Mouse (Mus musculus) kidney, embryonic 15.5 days (tissue): Measurements from ENCODE around the gene Ppp1r15a. TPM values are rescaled to one million over a fixed set of nuclear protein-coding genes. Genes with fewer than 3 reads are reported as not detected.
A peak's percentile ranks its signal among the peaks of the same experiment; 100 is the strongest.

ENCODE experiments used
- ATAC-seq: fragments of 200-750 bp; cut with Nextera tagmentation; replicated peaks from 2 replicates; pipeline ENCODE4 v1.8.0; 2017; ENCODE audit warnings: moderate TSS enrichment; ENCODE audit not compliant: low FRiP score
- H3K27ac ChIP-seq: fragments of 300-500 bp; sonication (generic); 2 replicates; pipeline ENCODE4 v1.5.1; 2015; ENCODE audit warnings: mild to moderate bottlenecking, inconsistent platforms
- H3K27me3 ChIP-seq: fragments of 300-500 bp; sonication (generic); 2 replicates; pipeline ENCODE4 v1.6.1; 2015; ENCODE audit warnings: inconsistent platforms
- H3K36me3 ChIP-seq: fragments of 300-500 bp; sonication (generic); 2 replicates; pipeline ENCODE4 v1.6.1; 2015; ENCODE audit warnings: inconsistent platforms
- H3K4me1 ChIP-seq: fragments of 300-500 bp; sonication (generic); 2 replicates; pipeline ENCODE4 v1.6.1; 2015; ENCODE audit warnings: inconsistent platforms
- H3K4me2 ChIP-seq: fragments of 300-500 bp; sonication (generic); 2 replicates; pipeline ENCODE4 v1.6.1; 2015; ENCODE audit warnings: moderate library complexity, mild to moderate bottlenecking, inconsistent platforms
- H3K4me3 ChIP-seq: fragments of 300-500 bp; sonication (generic); replicated peaks from 2 replicates; pipeline ENCODE4 v1.5.1; 2015; ENCODE audit warnings: mild to moderate bottlenecking, inconsistent platforms
- H3K9ac ChIP-seq: fragments of 300-500 bp; sonication (generic); 2 replicates; pipeline ENCODE4 v1.6.1; 2015; ENCODE audit warnings: mild to moderate bottlenecking, inconsistent platforms
- H3K9me3 ChIP-seq: fragments of 300-500 bp; sonication (generic); replicated peaks from 2 replicates; pipeline ENCODE4 v1.6.1; 2016; ENCODE audit warnings: inconsistent platforms
- WGBS: fragments of 180-500 bp; shearing (Covaris S2); methylation state at CpG from one replicate; pipeline ENCODE4 v1.1.7; 2015; ENCODE audit warnings: mixed read lengths; 5-methylcytosine and 5-hydroxymethylcytosine counted together
- polyA plus RNA-seq: library from polyadenylated mRNA; unstranded; fragments of >200 nt; fragmentation: Nextera tagmentation; extraction: Ambion mirVana; gene quantifications from 2 replicates; pipeline ENCODE4 v1.2.1, GENCODE M21; 2015

The Ppp1r15a gene
- polyA plus RNA-seq = 18.6 and 24.7 TPM in 2 replicates

GRCm38 (mm10) chr7:45525809-45526473 is at the start of gene Ppp1r15a, which contains the start of gene Plekha4:
Ppp1r15a (minus strand) TSS chr7:45526268.
Plekha4 (plus strand) TSS chr7:45526330.
- Histone ChIP-seq H3K27me3 (no peaks in the 10 kb centered on the region), H3K36me3 (peaks cover 14% of the 10 kb centered on the region), H3K4me1 (peaks cover 68% of the 10 kb centered on the region), H3K9me3 (no peaks in the 10 kb centered on the region), H3K9ac (peak within 1 kb of the TSS; percentile 83), H3K27ac (peak within 1 kb of the TSS; percentile 83), H3K4me2 (peak within 1 kb of the TSS; percentile 80), H3K4me3 (peak within 1 kb of the TSS; percentile 79)
- peak; percentile 78 for ATAC-seq
- under 1% methylated on average over 54 of the region's 54 CpGs for WGBS

- H3K9me3 ChIP-seq = no peaks in the 10 kb centered on the region
- H3K4me1 ChIP-seq = peaks cover 63% of the 10 kb centered on the region
- peak overlapping the region; percentile 86 for H3K27ac ChIP-seq
- peak; percentile 71 for ATAC-seq
- peaks cover 34% of the 10 kb centered on the region for H3K36me3 ChIP-seq
- peak overlapping the region; percentile 43 for H3K4me2 ChIP-seq
- H3K4me3 ChIP-seq = peak overlapping the region; percentile 30
- H3K27me3 ChIP-seq = no peaks in the 10 kb centered on the region
- peak overlapping the region; percentile 19 for H3K9ac ChIP-seq
- WGBS = 52% methylated on average over 15 of the region's 15 CpGs
Measured at GRCm38 (mm10) chr7:45574472-45575379, 48.7 kb upstream of the Ppp1r15a start.

- Histone ChIP-seq H3K9ac (peak overlapping the region; percentile 4; the same call in 1 of the 2 replicates), H3K27ac (peak overlapping the region; percentile 86), H3K4me2 (peak overlapping the region; percentile 43), H3K4me1 (peaks cover 70% of the 10 kb centered on the region), H3K4me3 (peak overlapping the region; percentile 30), H3K27me3 (no peaks in the 10 kb centered on the region), H3K36me3 (peaks cover 31% of the 10 kb centered on the region), H3K9me3 (no peaks in the 10 kb centered on the region)
- no peak for ATAC-seq
- WGBS = 53% methylated on average over 8 of the region's 8 CpGs
Measured at GRCm38 (mm10) chr7:45573954-45574353, 47.9 kb upstream of the Ppp1r15a start.

- Histone ChIP-seq H3K27ac (0 out of 2 replicates have a peak overlapping the region, but pooled peaks have one; percentile 93), H3K36me3 (peaks cover 12% of the 10 kb centered on the region), H3K9me3 (no peaks in the 10 kb centered on the region), H3K4me2 (peak overlapping the region; percentile 76), H3K4me1 (peaks cover 88% of the 10 kb centered on the region), H3K4me3 (no peak overlapping the region), H3K9ac (0 out of 2 replicates have a peak overlapping the region, but pooled peaks have one; percentile 8), H3K27me3 (no peaks in the 10 kb centered on the region)
- no peak for ATAC-seq
- 57% methylated on average over 1 of the region's 1 CpGs for WGBS
Measured at GRCm38 (mm10) chr7:45571966-45572365, 45.9 kb upstream of the Ppp1r15a start.

GRCm38 (mm10) chr7:45570103-45570741 is 44.2 kb upstream of the Ppp1r15a start, which contains the start of gene Bcat2:
Bcat2 (plus strand) TSS chr7:45570153.
- peak; percentile 63 for ATAC-seq
- Histone ChIP-seq H3K36me3 (no peaks in the 10 kb centered on the region), H3K27ac (peak within 1 kb of the TSS; percentile 93), H3K4me2 (peak within 1 kb of the TSS; percentile 76), H3K27me3 (no peaks in the 10 kb centered on the region), H3K9me3 (no peaks in the 10 kb centered on the region), H3K9ac (peak within 1 kb of the TSS; percentile 74), H3K4me3 (peak within 1 kb of the TSS; percentile 64), H3K4me1 (peaks cover 83% of the 10 kb centered on the region)
- 1% methylated on average over 40 of the region's 42 CpGs for WGBS

GRCm38 (mm10) chr7:45568601-45569473 is 42.8 kb upstream of the Ppp1r15a start:
- WGBS = 81% methylated on average over 10 of the region's 10 CpGs
- peak overlapping the region; percentile 69 for H3K4me2 ChIP-seq
- H3K9me3 ChIP-seq = no peaks in the 10 kb centered on the region
- H3K4me1 ChIP-seq = peaks cover 69% of the 10 kb centered on the region
- peak overlapping the region; percentile 46 for H3K4me3 ChIP-seq
- no peak for ATAC-seq
- H3K36me3 ChIP-seq = no peaks in the 10 kb centered on the region
- no peaks in the 10 kb centered on the region for H3K27me3 ChIP-seq
- H3K9ac ChIP-seq = no peak overlapping the region
- peak overlapping the region; percentile 93 for H3K27ac ChIP-seq

GRCm38 (mm10) chr7:45567780-45568516 is 41.9 kb upstream of the Ppp1r15a start:
- under 1% methylated on average over 24 of the region's 24 CpGs for WGBS
- Histone ChIP-seq H3K9ac (peak overlapping the region; percentile 33), H3K27ac (peak overlapping the region; percentile 93), H3K27me3 (no peaks in the 10 kb centered on the region), H3K4me1 (peaks cover 61% of the 10 kb centered on the region), H3K9me3 (no peaks in the 10 kb centered on the region), H3K4me2 (peak overlapping the region; percentile 69), H3K36me3 (no peaks in the 10 kb centered on the region), H3K4me3 (peak overlapping the region; percentile 46)
- peak; percentile 97 for ATAC-seq

GRCm38 (mm10) chr7:45567112-45567779 is 41.2 kb upstream of the Ppp1r15a start:
- Histone ChIP-seq H3K4me3 (peak overlapping the region; percentile 46; the same call in 1 of the 2 replicates), H3K36me3 (no peaks in the 10 kb centered on the region), H3K27me3 (no peaks in the 10 kb centered on the region), H3K4me1 (peaks cover 56% of the 10 kb centered on the region), H3K4me2 (peak overlapping the region; percentile 69), H3K27ac (peak overlapping the region; percentile 93), H3K9ac (0 out of 2 replicates have a peak overlapping the region, but pooled peaks have one; percentile 33), H3K9me3 (no peaks in the 10 kb centered on the region)
- 67% methylated on average over 8 of the region's 8 CpGs for WGBS
- ATAC-seq = no peak

GRCm38 (mm10) chr7:45565446-45565845 is 39.4 kb upstream of the Ppp1r15a start:
- 91% methylated on average over 9 of the region's 9 CpGs for whole genome bisulfite sequencing

GRCm38 (mm10) chr7:45564811-45565210 is 38.7 kb upstream of the Ppp1r15a start:
- ATAC-seq = no peak
- H3K27ac ChIP-seq = no peak overlapping the region
- peaks cover 53% of the 10 kb centered on the region for H3K4me1 ChIP-seq
- no peaks in the 10 kb centered on the region for H3K27me3 ChIP-seq
- H3K9ac ChIP-seq = no peak overlapping the region
- no peaks in the 10 kb centered on the region for H3K36me3 ChIP-seq
- no peak overlapping the region for H3K4me2 ChIP-seq
- H3K9me3 ChIP-seq = no peaks in the 10 kb centered on the region
- no peak overlapping the region for H3K4me3 ChIP-seq
- WGBS = 75% methylated on average over 2 of the region's 2 CpGs

More at GRCm38 (mm10) chr7:45565446-45565845, 39.4 kb upstream of the Ppp1r15a start:
- no peak for ATAC-seq
- Histone ChIP-seq H3K4me1 (peaks cover 56% of the 10 kb centered on the region), H3K27me3 (no peaks in the 10 kb centered on the region), H3K9me3 (no peaks in the 10 kb centered on the region), H3K27ac (no peak overlapping the region), H3K9ac (no peak overlapping the region), H3K4me3 (no peak overlapping the region), H3K4me2 (no peak overlapping the region), H3K36me3 (no peaks in the 10 kb centered on the region)
